Mouse (Mus musculus): ENCODE data around the gene Stk39.

Stk39 gene

DNA sequence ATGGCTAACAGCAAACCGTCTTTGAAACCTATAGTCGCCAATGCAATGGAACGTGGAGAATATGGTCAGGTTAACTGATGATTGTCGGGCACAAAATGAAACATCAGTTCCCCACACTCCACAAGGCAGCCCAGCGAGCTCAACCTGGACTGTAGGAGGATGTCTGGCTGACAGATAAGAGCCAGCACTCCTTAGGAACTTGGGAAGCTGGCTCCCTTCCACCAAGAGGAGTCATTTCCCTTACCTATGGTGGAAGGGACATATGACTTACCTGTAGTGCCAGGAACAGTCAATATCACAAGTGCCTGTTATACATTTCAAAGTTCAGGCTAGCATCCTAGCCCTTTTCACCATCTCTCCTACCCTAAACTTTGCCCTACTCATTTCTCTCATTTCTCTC lies 14.0 kb downstream of the Stk39 start:
- no peak for DNase-seq (ENCODE audit: low spot score)

DNA sequence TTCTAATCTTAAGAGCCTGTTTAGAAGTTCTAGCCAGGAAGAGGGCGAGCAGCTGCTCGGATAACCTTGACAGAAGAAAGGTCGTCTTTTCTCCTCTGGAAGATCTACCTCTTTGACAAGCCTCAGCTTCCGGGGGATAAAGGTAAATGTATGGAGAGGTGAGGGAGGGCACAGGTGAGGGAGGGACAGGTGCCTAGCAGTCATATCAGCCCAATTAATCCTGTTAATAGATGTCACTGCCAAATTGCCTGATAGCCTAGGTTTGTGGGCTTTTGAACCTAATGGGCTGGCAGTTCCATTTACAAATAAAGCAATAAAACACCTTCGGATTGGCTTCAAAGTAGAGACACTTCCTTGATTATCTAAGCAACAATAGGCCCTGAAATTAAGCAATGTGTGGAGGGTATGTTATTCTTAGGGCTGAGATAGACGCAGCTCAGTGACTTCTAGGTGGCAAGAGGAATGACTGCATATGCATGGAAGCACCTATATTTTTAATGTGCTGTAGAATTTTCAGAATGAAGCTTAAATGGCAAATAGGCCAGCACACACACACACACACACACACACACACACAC lies 14.5 kb downstream of the Stk39 start:
- DNase-seq (ENCODE audit: low spot score), result no peak

DNA sequence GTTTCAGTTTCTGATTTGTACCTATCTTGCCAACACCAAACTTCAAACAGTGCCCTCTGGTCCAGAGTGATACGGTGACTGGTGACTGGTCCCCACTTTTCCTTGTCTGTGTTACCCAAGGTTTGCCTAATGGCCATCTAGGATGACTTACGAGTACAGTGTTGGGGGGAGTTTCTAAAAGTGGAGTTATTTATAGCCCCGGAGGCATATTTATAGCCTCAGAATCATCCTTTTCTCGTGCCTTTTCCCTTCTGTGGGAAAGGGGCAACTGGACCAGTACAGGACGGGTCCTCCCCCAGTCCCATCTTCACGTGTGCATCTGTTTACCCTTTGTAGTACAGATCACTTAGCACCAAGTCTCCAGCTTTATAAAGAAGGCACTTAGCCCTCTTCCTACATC lies 15.2 kb downstream of the Stk39 start:
- DNase-seq (ENCODE audit: low spot score), result no peak

DNA sequence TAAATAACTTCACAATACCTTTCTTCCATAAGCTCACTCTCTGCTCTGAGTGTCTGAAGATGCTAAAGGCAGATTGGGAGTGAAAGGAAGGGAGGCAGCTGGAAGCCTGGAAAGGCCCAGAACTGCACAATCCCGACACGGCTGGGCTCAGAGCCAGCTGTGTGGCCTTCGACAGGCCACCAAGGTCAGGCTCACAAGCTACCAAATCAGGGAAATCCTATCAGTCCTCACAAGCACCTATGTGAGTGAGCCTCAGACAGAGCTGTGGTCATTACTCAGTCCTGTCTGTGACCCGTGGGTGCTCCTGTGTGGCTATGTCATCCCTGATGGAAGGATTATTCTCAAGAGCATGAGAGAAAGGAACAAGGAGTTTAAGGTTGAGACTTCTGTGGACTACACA lies 19.7 kb downstream of the Stk39 start:
- DNase-seq (ENCODE audit: low spot score), result no peak

DNA sequence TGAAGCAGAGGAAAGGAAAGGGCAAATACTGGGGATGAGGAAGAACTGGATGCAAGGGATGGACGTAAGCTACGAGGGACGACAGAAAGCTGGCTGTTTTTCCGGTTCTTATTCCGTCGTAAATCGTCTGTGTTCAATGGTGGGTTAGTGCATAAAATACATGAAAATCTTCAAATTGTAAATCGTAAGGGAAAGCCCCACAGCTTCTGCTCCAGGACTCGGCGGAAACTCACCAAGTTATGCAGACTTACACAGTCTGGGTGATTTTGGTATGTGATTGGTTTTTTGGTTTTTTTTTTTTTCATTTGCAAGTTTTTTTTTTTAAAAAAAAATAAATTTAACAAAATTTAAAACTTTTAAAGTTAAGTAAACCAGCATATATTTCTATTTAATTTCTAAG lies 24.0 kb downstream of the Stk39 start:
- no peak for DNase-seq (ENCODE audit: low spot score)

DNA sequence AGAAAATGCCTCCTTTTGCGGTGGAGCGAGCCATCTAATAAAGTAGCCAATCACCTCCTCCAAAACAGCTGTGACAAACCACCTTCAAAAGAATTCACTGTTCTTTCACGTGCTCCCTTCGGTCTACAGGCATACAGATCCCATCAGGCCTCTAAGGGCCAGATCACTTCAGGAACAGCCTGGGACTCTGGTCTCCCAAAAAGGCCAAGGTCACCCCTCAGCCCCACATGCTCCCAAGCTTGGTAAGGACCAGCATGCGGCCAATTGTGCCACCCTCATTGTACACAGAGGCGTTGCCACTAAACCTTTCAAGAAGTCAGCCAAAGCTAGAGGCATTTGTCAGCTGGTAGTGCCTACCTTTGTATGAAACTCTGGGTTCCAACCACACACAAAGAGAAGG lies 28.9 kb downstream of the Stk39 start:
- DNase-seq (ENCODE audit: low spot score), result no peak

DNA sequence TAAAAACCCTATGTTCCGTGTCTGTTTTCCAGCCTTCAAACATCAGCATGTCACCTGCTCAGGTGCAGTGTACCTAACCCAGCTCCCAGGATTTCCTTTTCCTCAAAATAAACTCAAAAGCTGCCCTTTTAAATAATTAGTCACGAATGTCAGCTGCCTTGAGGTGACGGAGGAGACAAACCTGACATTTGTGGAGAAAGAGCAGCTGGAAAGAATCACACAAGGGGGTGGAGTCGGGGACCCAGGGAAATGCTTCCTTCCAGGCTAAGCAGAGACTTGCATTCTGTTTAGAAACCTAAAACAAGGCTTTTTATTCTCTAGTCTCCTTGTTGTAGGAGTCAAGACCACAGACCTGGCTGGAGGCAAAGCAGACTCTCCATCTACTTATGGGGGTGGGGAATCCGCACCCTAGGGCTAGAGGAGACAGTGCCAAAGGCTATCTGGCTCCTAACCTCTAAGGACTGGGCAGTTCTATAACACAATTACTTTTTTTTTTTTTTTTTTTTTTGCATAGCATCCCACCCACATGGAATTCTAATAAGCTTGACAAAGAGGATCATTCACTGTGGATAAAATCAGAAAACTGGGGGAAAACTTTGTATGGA lies 29.9 kb downstream of the Stk39 start:
- no peak for DNase-seq (ENCODE audit: low spot score)

DNA sequence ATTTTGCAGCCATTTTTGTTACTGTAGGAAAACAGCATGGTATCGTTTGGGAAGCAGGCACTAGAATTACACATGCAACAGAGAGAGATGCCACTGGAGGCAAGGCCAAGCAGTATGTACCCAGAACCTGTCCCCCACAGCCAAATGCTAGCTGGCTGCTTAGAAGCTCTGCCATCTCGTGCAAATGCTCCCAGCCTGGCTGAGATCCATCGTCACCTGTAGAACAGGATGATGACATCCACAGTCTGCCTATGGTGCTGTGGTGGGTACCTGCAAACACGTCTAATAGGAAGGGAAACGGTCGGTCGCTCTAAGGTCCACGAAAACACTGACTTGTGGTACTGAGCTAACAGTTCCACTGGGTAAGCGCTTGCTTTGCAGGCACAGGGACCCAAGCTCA lies 32.5 kb downstream of the Stk39 start:
- DNase-seq (ENCODE audit: low spot score), result no peak

DNA sequence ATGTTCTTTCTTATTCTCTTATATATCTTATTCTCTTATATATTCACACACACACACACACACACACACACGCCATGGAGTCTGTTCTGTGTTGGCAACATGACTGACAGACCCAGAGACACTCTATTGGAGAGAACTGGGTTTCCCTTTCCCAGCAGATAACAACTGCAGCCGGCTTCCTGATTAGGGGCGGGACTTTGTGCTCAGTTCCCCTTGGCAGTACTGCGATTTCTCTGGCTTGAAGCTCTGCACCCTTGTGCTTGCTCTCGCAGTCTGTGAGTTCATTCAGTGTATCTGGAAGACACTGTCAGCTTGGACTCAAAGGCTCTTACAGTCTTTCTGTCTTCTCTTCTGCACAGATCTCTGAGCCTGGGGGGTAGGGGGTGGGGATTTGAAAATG lies 34.1 kb downstream of the Stk39 start:
- DNase-seq (ENCODE audit: low spot score), result no peak

DNA sequence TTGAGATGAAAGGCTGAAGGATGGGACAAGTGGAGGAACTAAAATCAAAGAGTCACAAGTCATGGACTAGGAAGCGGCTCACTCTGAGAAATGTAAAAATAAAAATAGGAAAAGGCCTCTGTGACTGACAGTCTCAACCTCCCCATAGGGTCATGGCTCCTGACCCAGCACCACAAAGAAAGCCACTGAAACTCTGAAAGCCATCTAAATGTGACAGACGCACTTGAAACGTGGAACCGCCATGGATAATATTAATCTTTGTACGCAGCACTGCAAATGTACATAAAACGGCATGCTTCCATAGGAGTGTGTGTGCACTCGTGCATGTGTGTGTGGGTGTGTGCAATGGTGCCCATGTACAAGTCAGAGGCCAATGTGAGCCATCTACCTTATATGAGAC lies 34.9 kb downstream of the Stk39 start:
- no peak for DNase-seq (ENCODE audit: low spot score)

DNA sequence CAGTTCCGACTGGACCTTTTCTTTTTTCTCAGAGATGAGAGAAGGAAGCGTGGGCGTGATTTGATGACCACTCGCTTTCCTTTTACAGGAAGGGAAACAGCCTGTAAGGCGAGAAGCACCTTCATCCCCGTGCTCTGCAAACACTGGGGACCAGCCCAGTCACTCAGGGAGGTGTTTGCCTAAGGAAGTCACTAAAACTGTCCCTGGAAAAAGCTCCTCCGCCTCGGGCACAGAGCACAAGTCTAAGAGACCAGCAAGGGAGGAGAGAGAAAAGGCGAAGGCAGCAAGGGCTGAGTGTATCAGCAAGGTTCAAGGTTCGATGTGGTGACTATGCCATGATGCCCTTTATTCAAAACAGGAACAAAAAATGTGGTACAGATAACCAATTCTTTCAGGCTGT lies 35.8 kb downstream of the Stk39 start:
- DNase-seq (ENCODE audit: low spot score), result no peak

DNA sequence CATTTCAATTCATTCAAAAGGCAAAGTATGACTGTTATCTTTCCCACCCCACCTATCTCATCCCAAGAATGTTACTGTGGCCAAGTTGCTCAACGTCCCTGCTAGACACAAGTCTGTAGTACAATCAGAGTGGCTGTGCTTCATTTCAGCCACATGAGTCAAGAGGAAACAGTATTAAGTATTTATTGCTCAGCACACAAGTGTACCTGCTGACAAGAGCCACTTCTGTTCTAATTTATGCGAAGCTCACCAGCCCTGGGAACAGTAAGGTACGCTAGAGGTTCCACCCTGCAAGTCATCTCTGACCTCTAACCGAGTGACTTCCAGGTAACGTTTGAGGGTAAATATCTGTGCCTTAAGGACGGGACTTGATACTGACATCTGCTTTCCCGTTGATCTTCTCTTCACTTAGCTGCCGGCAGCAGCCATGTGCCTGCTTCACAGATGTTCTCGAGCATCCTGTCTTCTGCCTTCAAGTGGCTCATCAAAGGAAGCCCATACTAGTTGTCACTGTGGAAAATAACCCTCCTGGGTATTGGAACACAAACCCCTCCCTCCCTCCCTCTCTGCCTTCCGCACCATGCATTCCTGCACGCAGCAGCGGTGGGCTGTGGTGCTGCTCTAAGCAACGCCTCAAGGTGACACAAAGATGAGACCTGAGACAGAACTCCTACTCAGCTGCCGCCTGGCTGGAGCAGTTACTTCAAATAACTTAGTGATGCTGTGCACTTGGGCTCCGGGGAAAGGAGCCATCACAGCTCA lies 36.4 kb downstream of the Stk39 start:
- DNase-seq (ENCODE audit: low spot score), result no peak

DNA sequence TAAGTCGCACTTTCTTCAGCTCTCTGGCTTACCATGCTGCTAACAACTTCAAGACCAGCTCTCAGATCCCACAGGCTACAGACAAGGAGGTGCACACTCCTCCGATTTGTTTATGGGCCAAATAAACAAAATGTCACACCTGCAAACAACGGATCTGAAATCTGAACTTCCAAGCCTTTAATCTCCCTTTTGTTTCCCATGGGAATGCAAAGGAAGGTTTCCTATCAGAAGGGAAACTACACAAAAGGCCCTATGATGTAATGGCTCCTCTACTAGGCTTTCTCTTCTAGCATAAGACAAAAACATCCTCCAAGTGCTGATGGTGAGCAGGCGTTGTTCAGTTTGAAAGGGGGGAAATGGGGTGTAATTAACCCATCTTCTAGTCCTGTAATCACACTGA lies 37.1 kb downstream of the Stk39 start:
- no peak for DNase-seq (ENCODE audit: low spot score)

DNA sequence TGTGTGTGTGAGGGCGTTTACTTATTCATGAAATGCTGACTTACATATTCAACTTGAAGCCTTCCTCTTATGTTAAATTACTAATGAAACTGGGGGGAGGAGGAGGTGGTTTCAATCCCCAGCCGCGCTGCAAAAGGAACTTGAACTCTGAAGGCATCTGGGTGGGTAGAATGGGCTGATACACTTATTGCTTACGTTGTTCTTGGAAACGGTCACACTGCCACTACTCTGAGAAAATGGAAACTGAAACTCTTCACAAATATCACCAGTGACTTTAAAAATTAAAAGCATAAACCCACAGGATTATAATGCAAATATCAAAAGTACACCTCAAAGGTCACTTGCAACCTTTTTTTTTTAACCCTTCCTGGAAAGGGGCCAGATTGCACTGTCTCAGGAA lies 37.5 kb downstream of the Stk39 start:
- no peak for DNase-seq (ENCODE audit: low spot score)

DNA sequence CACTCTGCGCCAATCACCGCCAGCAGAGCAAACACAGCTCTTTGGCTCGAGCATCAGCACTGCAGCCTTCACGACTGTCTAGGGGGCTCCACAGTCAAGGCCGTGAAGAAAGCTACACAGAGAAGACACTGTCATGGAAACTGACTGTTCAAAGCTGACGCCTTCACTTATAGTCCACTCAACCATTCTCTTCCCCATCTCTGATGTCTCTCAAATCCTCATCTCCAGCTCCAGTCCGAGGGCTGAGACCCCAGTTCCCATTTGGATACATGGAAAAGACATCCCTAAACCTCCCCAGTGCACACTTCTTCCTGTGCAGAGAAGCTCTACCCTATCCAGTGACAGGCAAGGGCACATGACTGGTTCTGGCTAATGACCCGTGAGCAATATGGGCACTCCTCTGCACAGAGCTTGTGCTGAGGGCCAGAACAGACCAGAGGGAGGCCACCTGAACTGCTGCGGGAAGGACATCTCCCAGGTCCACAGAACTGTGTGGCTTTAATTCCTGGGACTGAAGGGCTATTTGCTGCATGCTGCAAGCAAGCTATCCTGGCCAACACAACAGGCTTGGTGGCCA lies 38.2 kb downstream of the Stk39 start:
- no peak for DNase-seq (ENCODE audit: low spot score)

DNA sequence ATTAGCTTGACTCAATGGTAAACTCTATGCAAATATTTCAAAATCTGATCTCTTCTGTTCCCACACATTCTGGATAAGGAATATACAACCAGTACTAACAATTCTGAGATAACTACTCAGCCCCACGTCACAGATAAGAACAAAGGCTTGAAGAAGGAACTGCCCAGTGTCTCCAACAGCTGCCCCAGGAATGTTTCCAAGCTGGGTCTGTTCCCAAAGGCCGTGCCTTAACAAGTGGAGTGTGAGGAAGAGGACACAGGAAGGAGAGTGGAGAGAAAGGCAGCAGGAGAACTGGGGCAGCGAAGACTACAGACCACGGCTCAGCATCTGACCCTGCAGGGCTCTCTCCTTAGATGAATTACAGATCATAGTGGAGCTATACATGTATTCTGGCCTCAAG lies 39.2 kb downstream of the Stk39 start:
- DNase-seq (ENCODE audit: low spot score), result no peak

DNA sequence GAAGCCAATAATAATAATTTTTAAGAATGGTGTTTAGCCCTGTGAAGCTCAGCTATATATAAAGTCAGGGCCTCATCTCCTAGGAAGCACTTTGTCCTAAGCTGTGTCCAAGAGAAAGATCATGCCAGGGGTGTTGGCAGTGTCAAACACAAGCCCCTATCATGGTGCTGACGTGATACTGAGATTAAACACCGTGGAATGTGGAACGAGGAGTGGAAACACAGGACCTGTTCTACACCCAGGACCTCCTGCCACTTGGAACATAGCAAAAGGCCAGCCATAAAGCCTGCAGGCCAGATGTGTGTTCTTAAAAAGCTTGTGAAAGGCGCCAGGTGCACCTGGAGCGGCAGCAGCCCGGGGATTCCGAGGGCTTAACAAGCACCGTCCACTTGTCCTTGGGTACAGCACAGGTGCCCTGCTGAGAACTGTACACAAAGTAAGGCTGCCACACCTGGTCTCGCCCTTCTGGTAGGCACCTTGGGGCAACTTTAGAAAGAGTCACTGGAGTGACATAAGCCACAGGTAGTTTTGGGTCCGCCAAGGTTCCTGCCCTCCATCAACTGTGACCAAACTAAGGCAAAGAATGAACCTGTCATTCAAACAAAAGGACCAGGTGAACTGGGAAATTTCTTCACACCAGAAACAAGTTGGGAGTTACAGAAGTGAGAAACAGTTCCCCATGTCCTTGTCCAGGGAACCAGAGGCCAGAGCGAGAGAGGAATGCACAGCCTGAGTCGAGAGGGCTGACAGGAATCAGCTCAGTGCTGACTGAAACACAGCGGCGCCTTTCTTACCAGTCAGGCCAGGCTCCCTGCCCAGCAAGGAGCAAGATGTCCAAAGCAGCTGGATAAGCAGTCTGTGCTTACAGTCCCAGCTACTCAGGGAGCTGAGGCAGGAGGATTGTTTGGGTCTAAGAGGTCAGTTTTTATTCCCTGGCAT lies 40.8 kb downstream of the Stk39 start:
- DNase-seq (ENCODE audit: low spot score), result no peak

DNA sequence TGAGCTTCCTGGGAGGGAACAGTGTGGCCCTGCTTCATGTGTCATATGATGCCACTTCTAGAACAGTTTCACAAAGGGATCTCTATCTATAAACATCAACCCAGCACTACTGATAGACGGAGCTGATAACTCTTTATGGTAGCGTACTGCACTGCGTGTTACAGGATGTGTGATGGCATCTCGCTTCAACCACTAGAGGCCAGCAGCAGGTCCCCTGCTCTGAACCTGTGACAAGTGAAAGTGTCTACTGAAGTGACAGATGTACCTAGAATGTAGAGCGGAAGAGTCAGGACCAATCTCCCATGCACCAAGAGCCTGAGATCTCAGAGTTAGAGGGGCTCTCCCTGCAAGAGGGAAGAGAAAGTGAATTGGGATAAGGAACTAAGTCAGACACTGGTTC lies 41.6 kb downstream of the Stk39 start:
- DNase-seq (ENCODE audit: low spot score), result no peak

DNA sequence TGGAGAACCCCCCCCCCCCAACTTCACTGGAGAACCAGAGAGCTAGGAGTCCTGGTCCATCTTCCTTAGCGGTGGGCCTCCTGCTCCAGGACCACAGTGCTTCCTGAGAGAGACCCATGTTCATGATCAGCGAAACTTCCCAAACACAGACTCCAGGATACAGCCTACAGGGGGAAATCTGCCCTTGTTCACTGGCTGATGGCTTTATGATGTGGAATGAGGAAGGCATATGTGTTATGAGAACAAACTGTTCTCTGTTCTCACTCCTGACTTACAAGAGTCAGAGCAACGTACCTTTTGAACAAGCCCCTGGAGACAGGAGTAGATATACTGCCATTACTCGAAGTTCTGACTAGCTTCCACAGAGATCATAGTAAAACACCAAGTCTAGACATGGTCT lies 42.6 kb downstream of the Stk39 start:
- no peak for DNase-seq (ENCODE audit: low spot score)

DNA sequence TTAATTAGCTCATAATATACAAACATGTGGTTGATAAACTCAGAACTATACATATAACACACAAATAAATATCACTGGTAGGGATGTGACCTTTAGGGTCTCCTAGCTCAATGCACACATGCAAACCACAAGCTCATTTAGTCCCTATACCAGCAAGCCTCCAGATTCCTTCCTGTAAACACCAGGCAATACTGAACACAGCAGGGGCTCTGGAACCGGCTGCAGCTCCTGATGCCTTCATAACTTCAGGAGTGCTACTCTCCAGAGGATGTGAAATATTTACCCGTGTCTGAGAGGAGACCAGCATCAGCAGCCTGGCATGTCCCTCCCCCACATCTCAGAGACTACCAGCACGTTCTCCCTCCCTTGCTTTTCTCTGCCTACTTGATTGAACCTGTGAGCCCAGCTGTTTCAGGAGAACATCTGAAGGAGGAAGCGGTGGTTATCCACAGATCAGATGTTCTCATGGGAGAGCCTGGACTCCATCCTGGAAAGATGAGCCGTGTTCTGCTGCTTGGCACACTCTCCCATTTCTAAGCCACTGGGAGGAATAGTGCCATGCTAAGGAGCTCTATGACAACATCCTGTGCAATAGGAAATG lies 45.0 kb downstream of the Stk39 start:
- DNase-seq (ENCODE audit: low spot score), result no peak

DNA sequence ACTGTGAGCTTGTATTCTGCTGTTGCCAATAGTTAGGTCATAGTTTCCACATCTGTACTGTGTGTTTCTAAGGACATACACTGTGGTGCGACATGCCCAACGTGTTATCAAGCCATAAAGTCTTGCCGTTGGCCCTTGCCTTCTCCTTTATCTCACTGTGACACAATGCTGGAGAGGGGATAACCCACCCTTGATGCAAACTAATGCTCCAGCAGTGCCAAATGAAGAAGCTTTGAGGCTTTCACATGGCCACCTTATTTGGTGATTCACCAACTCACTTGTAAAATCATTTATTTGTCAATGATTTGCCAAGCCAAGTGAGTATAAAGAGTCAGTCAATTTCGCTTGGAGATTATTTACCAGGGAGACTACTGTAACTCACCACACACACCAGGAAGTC lies 46.0 kb downstream of the Stk39 start:
- no peak for DNase-seq (ENCODE audit: low spot score)

DNA sequence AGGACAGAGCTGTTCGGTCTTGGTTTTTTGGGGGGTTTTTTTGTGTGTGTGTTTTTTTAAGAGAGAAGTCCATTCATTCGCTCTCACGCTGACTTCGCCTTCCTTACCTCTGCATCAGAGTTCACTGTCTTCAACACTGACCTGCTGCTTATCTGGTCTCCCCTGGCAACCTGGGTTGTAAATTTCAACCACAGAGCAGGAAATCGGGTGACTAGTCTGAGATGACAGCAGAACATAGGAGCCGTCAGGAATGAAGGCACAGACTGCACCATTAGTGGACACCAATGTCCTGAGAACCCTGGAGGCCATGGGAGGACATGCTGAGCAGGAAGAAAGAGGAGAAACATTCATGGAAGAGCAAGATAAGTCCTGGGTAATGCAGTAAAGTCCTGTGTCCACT lies 51.1 kb downstream of the Stk39 start:
- no peak for DNase-seq (ENCODE audit: low spot score)

All from urinary bladder, postnatal 10 days (tissue).